Mouse (Mus musculus) kidney, embryonic 15.5 days (tissue): ENCODE data around the gene Cyp2s1. TPM values are rescaled to one million over a fixed set of nuclear protein-coding genes. Genes with fewer than 3 reads are reported as not detected.

Source experiments
- microRNA-seq: library from miRNA; unstranded; fragments of <30 nt; microRNA quantifications from one replicate; pipeline ENCODE4, GENCODE M21; 2016
- polyA plus RNA-seq: library from polyadenylated mRNA; unstranded; fragments of >200 nt; fragmentation: Nextera tagmentation; extraction: Ambion mirVana; gene quantifications from 2 replicates; pipeline ENCODE4 v1.2.1, GENCODE M21; 2015

Cyp2s1 gene
- polyA plus RNA-seq, 1 experiment from 2014 or later: 18.1 TPM

Small RNAs within 50 kb of the gene (microRNA-seq; reads per million reads assigned to microRNA genes)
- gene Gm24865: not detected

Other genes starting within 250 kb of the Cyp2s1 start
- gene Erich4, start 201.0 kb downstream of the Cyp2s1 start, polyA plus RNA-seq: 3.1 and 3.5 TPM in 2 replicates
- 50.0 and 56.1 TPM in 2 replicates for gene Dmac2, start 197.5 kb downstream of the Cyp2s1 start, polyA plus RNA-seq
- gene B3gnt8, start 190.3 kb downstream of the Cyp2s1 start, polyA plus RNA-seq: 10.4 and 13.6 TPM in 2 replicates
- 65.2 and 70.1 TPM in 2 replicates for gene Bckdha, start 157.9 kb downstream of the Cyp2s1 start, polyA plus RNA-seq
- 81.2 and 87.5 TPM in 2 replicates for gene Exosc5, start 157.7 kb downstream of the Cyp2s1 start, polyA plus RNA-seq
- gene Tmem91, start 141.7 kb downstream of the Cyp2s1 start, polyA plus RNA-seq: 2.4 and 2.8 TPM in 2 replicates
- gene B9d2, start 136.1 kb downstream of the Cyp2s1 start, polyA plus RNA-seq: 28.4 and 32.3 TPM in 2 replicates
- gene Tgfb1, start 129.9 kb downstream of the Cyp2s1 start, polyA plus RNA-seq: 3.0 and 3.1 TPM in 2 replicates
- 22.2 and 26.2 TPM in 2 replicates for gene Ccdc97, start 97.8 kb downstream of the Cyp2s1 start, polyA plus RNA-seq
- gene Hnrnpul1, start 62.2 kb downstream of the Cyp2s1 start, polyA plus RNA-seq: 61.3 and 65.0 TPM in 2 replicates
- 81.9 and 91.5 TPM in 2 replicates for gene Axl, start 28.2 kb downstream of the Cyp2s1 start, polyA plus RNA-seq
- not detected in 2 replicates for gene Cyp2b10, start 80.7 kb upstream of the Cyp2s1 start, polyA plus RNA-seq
- not detected in 2 replicates for gene Cyp2b13, start 244.6 kb upstream of the Cyp2s1 start, polyA plus RNA-seq